10 mouse cellular contexts compared by ENCODE assay signal in genomic region chr9:57638651-57639459, GRCm38 (mm10). TPM values are rescaled to one million over a fixed set of nuclear protein-coding genes. Genes with fewer than 3 reads are reported as not detected.
DNase-seq lines count a peak whose midpoint lies in the region; ATAC-seq and TF ChIP-seq lines count a peak whose summit lies in the region.
"Had no signal": no experiment of that assay in that cellular context is flagged by ENCODE, and none has a peak within 500 bp of the region (broad histone marks: within the 10 kb centered on the region; RNA-seq: fewer than 3 reads in every experiment).

No protein-coding gene starts in this region.

- no peaks in the 10 kb centered on the region for H3K27me3 ChIP-seq in forebrain, embryonic 11.5 days (ENCODE audit: control insufficient read depth, insufficient read depth, low read length)
- H3K27me3 ChIP-seq in small intestine, adult 2 months (ENCODE audit: control insufficient read depth, insufficient read depth, low read length) = no peaks in the 10 kb centered on the region

- TF ChIP-seq CTCF in small intestine, adult 2 months (IDR thresholded peaks at IDR 0.05; ENCODE audit: extremely low read depth, insufficient read length, insufficient replicate concordance, low read depth, low read length) = no peak

- H3K4me2 ChIP-seq in forebrain, embryonic 11.5 days (ENCODE audit: low read depth, low read length, severe bottlenecking) = no peak overlapping the region

- TF ChIP-seq POLR2A in small intestine, adult 2 months (IDR thresholded peaks at IDR 0.05; ENCODE audit: low read depth, low read length) = no peak; the same call in 1 of the 2 replicates

- H3K36me3 ChIP-seq in forebrain, embryonic 11.5 days (ENCODE audit: control insufficient read depth, insufficient read depth, low read length) = no peaks in the 10 kb centered on the region
- no peaks in the 10 kb centered on the region for H3K36me3 ChIP-seq in small intestine, adult 2 months (ENCODE audit: control insufficient read depth, insufficient read depth, low read length)

- no peak overlapping the region for H3K4me3 ChIP-seq in forebrain, embryonic 11.5 days (ENCODE audit: low read depth, low read length)
- peak overlapping the region; percentile 27; the same call in 1 of the 2 replicates for H3K4me3 ChIP-seq in small intestine, adult 2 months (ENCODE audit: low read depth, low read length)

- H3K4me1 ChIP-seq in forebrain, embryonic 11.5 days (replicated peaks; ENCODE audit: control insufficient read depth, insufficient read depth, low read length) = peaks cover 19% of the 10 kb centered on the region
- peaks cover 73% of the 10 kb centered on the region for H3K4me1 ChIP-seq in small intestine, adult 2 months (ENCODE audit: control insufficient read depth, insufficient read depth, insufficient read length, low read length)

- DNase-seq in adrenal gland, postnatal 14 days = peak; percentile 63
- DNase-seq in adrenal gland, postnatal 4 days (ENCODE audit: low spot score in 2 of 2) = no peak
- DNase-seq in forebrain, embryonic 11.5 days (ENCODE audit: low spot score) = no peak
- peak; percentile 90 for DNase-seq in kidney, adult 11 months
- DNase-seq in lung, adult 18-20 months = peak; percentile 86 to 90
- DNase-seq in cerebellum, adult 9-10 months = no peak
- no peak for DNase-seq in right cerebral cortex, postnatal 25 days

- no peak for ATAC-seq in forebrain, embryonic 11.5 days (replicated peaks; ENCODE audit: low FRiP score)

- H3K9me3 ChIP-seq in forebrain, embryonic 11.5 days (ENCODE audit: control insufficient read depth, low read length) = no peaks in the 10 kb centered on the region

- H3K27ac ChIP-seq in forebrain, embryonic 11.5 days (ENCODE audit: low read depth, low read length) = no peak overlapping the region
- peak overlapping the region; percentile 94 for H3K27ac ChIP-seq in small intestine, adult 2 months (ENCODE audit: insufficient read depth, low read depth, low read length)

- 47% methylated on average over 8 of the region's 8 CpGs for WGBS in forebrain, embryonic 11.5 days
- WGBS in small intestine, adult 2 months = 10% methylated on average over 8 of the region's 8 CpGs

- peak overlapping the region; percentile 24 for H3K9ac ChIP-seq in forebrain, embryonic 11.5 days (ENCODE audit: low read length)

RNA-seq across cellular contexts. Expression of gene Csk, which starts 14.6 kb away (rescaled TPM):
- total RNA-seq in adrenal gland, postnatal 14 days (2021) = 71.0 and 75.6 TPM in 2 replicates
- total RNA-seq in adrenal gland, postnatal 4 days (2021) = 10 to 100 TPM; 91.3 to 92.4 TPM
- polyA plus RNA-seq in forebrain, embryonic 11.5 days (2014; fragmentation: Nextera tagmentation; extraction: Ambion mirVana) = 32.9 and 39.5 TPM in 2 replicates
- polyA plus RNA-seq in small intestine, adult 2 months (2012; rRNA removed) = 52.1 and 95.9 TPM in 2 replicates

RNA-seq across cellular contexts. Expression of gene Lman1l, which starts 18.3 kb away (rescaled TPM):
- total RNA-seq in adrenal gland, postnatal 14 days (2021) = not detected in 2 replicates
- total RNA-seq in adrenal gland, postnatal 4 days (2021) = not detected
- not detected in 2 replicates for polyA plus RNA-seq in forebrain, embryonic 11.5 days (2014; fragmentation: Nextera tagmentation; extraction: Ambion mirVana)
- 0.08 TPM in 1 of 2 replicates, not detected in the other for polyA plus RNA-seq in small intestine, adult 2 months (2012; rRNA removed)
- polyA plus RNA-seq: gonadal fat pad, adult 2 months had no signal

RNA-seq across cellular contexts. Expression of gene Cplx3, which starts 32.8 kb away (rescaled TPM):
- not detected in 2 replicates for total RNA-seq in adrenal gland, postnatal 14 days (2021)
- not detected for total RNA-seq in adrenal gland, postnatal 4 days (2021)
- polyA plus RNA-seq in forebrain, embryonic 11.5 days (2014; fragmentation: Nextera tagmentation; extraction: Ambion mirVana) = 0.15 TPM in 1 of 2 replicates, not detected in the other
- polyA plus RNA-seq in small intestine, adult 2 months (2012; rRNA removed) = not detected in 2 replicates
- polyA plus RNA-seq: gonadal fat pad, adult 2 months had no signal

RNA-seq across cellular contexts. Expression of gene Cyp1a2, which starts 44.6 kb away (rescaled TPM):
- total RNA-seq in adrenal gland, postnatal 14 days (2021) = 1.5 and 43.1 TPM in 2 replicates
- 1 to 10 TPM in 1 of 2 experiments, not detected in 1; 8.7 TPM for total RNA-seq in adrenal gland, postnatal 4 days (2021)
- not detected in 2 replicates for polyA plus RNA-seq in forebrain, embryonic 11.5 days (2014; fragmentation: Nextera tagmentation; extraction: Ambion mirVana)
- polyA plus RNA-seq in small intestine, adult 2 months (2012; rRNA removed) = not detected in 2 replicates
- polyA plus RNA-seq: C2C12 had no signal

RNA-seq across cellular contexts. Expression of gene Cyp1a1, which starts 48.9 kb away (rescaled TPM):
- total RNA-seq in adrenal gland, postnatal 14 days (2021) = 0.37 TPM in 1 of 2 replicates, not detected in the other
- total RNA-seq in adrenal gland, postnatal 4 days (2021) = under 1 TPM in 1 of 2 experiments, not detected in 1; 0.31 TPM
- not detected in 2 replicates for polyA plus RNA-seq in forebrain, embryonic 11.5 days (2014; fragmentation: Nextera tagmentation; extraction: Ambion mirVana)
- 0.51 and 0.79 TPM in 2 replicates for polyA plus RNA-seq in small intestine, adult 2 months (2012; rRNA removed)

Comparison
In these comparisons a context has a peak if more than half of its experiments do, and no peak if none do; other contexts are left out.
1. DNase-seq: peak in adrenal gland, postnatal 14 days (single experiment), kidney, adult 11 months (single experiment) and lung, adult 18-20 months (2 of 2); none in adrenal gland, postnatal 4 days (0 of 2), forebrain, embryonic 11.5 days (single experiment), cerebellum, adult 9-10 months (single experiment) and right cerebral cortex, postnatal 25 days (single experiment).